Mouse (Mus musculus) embryonic facial prominence, embryonic 14.5 days (tissue): Measurements from ENCODE around the gene Gen1. TPM values are rescaled to one million over a fixed set of nuclear protein-coding genes. Genes with fewer than 3 reads are reported as not detected.
A peak's percentile ranks its signal among the peaks of the same experiment; 100 is the strongest.

ENCODE experiments used
- ATAC-seq: fragments of 200-750 bp; cut with Nextera tagmentation; 2 replicates; pipeline ENCODE4 v1.8.0; 2017; ENCODE audit warnings: low read depth, moderate number of reproducible peaks, moderate TSS enrichment
- DNase-seq: peaks from one replicate; pipeline ENCODE4 v3.0.0-alpha.2; 2015; ENCODE audit warnings: low spot score
- H3K27ac ChIP-seq: fragments of 300-500 bp; sonication (generic); replicated peaks from 2 replicates; pipeline ENCODE4 v1.5.1; 2014; ENCODE audit warnings: low read depth, mild to moderate bottlenecking, low read length, moderate library complexity
- H3K27me3 ChIP-seq: fragments of 300-500 bp; sonication (generic); replicated peaks from 2 replicates; pipeline ENCODE4 v1.6.1; 2014; ENCODE audit warnings: low read length; ENCODE audit not compliant: control insufficient read depth, insufficient read depth
- H3K36me3 ChIP-seq: fragments of 300-500 bp; sonication (generic); 2 replicates; pipeline ENCODE4 v1.6.1; 2014; ENCODE audit warnings: low read length, mixed read lengths; ENCODE audit not compliant: control insufficient read depth, insufficient read depth
- H3K4me1 ChIP-seq: fragments of 300-500 bp; sonication (generic); 2 replicates; pipeline ENCODE4 v1.6.1; 2014; ENCODE audit warnings: antibody characterized with exemption, low read length; ENCODE audit not compliant: control insufficient read depth, insufficient read depth
- H3K4me2 ChIP-seq: fragments of 300-500 bp; sonication (generic); 2 replicates; pipeline ENCODE4 v1.6.1; 2014; ENCODE audit warnings: low read depth, mild to moderate bottlenecking, low read length, moderate library complexity, mixed read lengths
- H3K4me3 ChIP-seq: fragments of 300-500 bp; sonication (generic); 2 replicates; pipeline ENCODE4 v1.5.1; 2014; ENCODE audit warnings: low read depth, mild to moderate bottlenecking, low read length
- H3K9ac ChIP-seq: fragments of 300-500 bp; sonication (generic); 2 replicates; pipeline ENCODE4 v1.6.1; 2014; ENCODE audit warnings: low read depth, mild to moderate bottlenecking, low read length, moderate library complexity, mixed read lengths
- H3K9me3 ChIP-seq: fragments of 300-500 bp; sonication (generic); 2 replicates; pipeline ENCODE4 v1.6.1; 2016; ENCODE audit warnings: low read length; ENCODE audit not compliant: control insufficient read depth
- WGBS: fragments of 180-500 bp; shearing (Covaris S2); extraction: QIAGEN DNeasy Blood & Tissue Kit; methylation state at CpG from one replicate; pipeline ENCODE4 v1.1.7; 2014; 5-methylcytosine and 5-hydroxymethylcytosine counted together
- polyA plus RNA-seq: library from polyadenylated mRNA; unstranded; fragments of >200 nt; fragmentation: Nextera tagmentation; extraction: Ambion mirVana; gene quantifications from 2 replicates; pipeline ENCODE4 v1.2.1, GENCODE M21; 2014

Gene Gen1
- 7.2 and 7.5 TPM in 2 replicates for polyA plus RNA-seq

DNA sequence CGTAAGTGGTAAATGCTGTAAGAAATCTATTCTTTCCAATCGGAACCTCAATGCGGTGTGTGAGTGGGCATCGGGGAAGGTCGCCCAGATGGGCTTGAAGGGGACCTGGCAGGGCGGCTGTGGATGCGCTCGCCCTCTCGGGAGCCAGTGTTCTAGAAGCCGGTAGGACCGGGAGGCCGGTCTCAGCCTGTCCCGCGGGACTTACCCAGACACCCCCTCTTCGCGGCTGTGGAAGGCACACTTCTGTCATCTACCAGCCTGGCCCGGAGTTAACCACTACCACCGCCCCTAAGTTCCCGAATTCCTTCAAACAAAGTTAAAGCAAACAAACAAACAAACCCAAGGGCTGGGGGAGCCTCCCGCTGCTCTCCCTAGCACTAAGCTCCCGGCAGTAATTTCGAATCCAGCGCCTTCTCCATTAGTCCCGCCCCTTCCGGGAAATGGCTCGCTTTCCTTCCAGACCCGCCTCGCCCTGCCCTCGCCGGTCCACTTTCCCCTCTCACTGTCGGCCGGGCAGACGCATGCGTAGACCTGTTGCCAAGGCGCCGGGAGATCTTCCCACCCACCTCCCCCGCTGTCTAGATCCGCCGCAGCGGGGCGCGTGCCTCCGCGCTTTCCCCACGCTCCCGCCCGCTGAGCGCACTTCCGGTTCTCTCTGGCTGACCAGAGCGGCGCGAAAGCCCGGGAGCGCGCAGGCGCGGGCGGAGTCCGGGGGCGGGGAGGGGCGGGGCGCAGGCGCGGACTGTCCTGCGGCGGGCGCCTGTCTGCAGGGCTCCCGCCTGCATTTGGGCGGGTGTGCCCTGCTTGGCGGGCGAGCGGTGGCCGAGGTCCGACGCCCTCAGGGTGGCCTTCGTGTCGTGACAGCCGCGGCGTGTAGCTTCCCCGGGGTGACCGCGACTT is at the start of gene Gen1, which contains the start of gene Smc6:
Gene Gen1 (minus strand): TSS at position 420 of the 900 bp plus-strand sequence.
Gene Smc6 (plus strand): TSS at position 505 of the 900 bp plus-strand sequence.
- Histone ChIP-seq H3K36me3 (no peaks in the 10 kb centered on the region), H3K9me3 (no peaks in the 10 kb centered on the region), H3K4me1 (peaks cover 24% of the 10 kb centered on the region), H3K27ac (peak within 1 kb of the TSS; percentile 92), H3K4me2 (peak within 1 kb of the TSS; percentile 93), H3K27me3 (no peaks in the 10 kb centered on the region), H3K9ac (peak within 1 kb of the TSS; percentile 92), H3K4me3 (peak within 1 kb of the TSS; percentile 91)
- DNase-seq (peak; percentile 98), ATAC-seq (peak; percentile 98)
- 1% methylated on average over 36 of the region's 83 CpGs for WGBS

DNA sequence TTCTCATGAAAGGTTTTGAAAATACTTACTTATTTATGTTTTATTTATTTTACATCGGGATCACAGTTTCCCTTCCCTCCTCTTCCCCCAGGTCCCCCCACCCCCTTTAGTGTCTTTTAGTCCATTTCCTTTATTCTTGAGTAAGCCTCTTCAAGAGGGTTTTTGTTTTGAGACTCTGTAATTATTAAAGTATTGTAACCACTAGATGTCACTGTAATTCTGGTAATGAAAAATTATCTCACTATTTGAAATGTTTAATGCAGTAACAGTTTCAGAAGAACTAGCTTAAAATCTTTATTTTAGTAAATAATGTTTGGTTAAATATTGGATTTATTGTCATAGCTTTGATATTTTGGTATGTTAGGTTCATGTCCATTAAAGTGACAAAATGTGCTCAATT is 48.2 kb upstream of the Gen1 start:
- H3K4me3 ChIP-seq = no peak overlapping the region
- no peaks in the 10 kb centered on the region for H3K27me3 ChIP-seq
- H3K9ac ChIP-seq = no peak overlapping the region
- no peak for ATAC-seq
- H3K36me3 ChIP-seq = peaks cover 64% of the 10 kb centered on the region
- no peak overlapping the region for H3K4me2 ChIP-seq
- no peak for DNase-seq
- WGBS = 71% methylated on average over 1 of the region's 1 CpGs
- H3K27ac ChIP-seq = no peak overlapping the region
- H3K9me3 ChIP-seq = no peaks in the 10 kb centered on the region
- no peaks in the 10 kb centered on the region for H3K4me1 ChIP-seq

DNA sequence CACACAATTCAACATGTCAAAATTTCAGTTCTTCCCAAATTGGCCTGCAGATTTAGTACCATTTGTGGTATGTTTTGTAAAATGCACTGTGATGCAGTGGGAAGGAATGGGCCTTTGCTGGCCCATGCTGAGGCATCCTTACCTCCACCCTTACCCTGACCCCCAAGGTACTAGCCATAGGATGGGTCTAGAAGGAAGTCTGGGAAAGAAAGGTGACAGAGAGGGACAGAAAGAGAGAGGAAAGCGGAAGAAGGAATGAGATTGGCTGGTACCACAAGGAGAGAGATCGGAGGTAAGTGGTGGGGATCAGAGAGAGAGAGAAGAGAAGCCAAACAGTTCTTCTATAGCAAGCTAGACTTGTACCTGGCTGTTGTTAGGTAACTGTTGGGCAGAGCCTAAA is 45.5 kb upstream of the Gen1 start:
- WGBS = 97% methylated on average over 2 of the region's 2 CpGs
- ATAC-seq (no peak), DNase-seq (no peak)
- H3K4me3 ChIP-seq = no peak overlapping the region
- H3K9me3 ChIP-seq = no peaks in the 10 kb centered on the region
- H3K36me3 ChIP-seq = peaks cover 68% of the 10 kb centered on the region
- H3K27me3 ChIP-seq = no peaks in the 10 kb centered on the region
- no peak overlapping the region for H3K9ac ChIP-seq
- H3K4me2 ChIP-seq = no peak overlapping the region
- no peak overlapping the region for H3K27ac ChIP-seq
- no peaks in the 10 kb centered on the region for H3K4me1 ChIP-seq

DNA sequence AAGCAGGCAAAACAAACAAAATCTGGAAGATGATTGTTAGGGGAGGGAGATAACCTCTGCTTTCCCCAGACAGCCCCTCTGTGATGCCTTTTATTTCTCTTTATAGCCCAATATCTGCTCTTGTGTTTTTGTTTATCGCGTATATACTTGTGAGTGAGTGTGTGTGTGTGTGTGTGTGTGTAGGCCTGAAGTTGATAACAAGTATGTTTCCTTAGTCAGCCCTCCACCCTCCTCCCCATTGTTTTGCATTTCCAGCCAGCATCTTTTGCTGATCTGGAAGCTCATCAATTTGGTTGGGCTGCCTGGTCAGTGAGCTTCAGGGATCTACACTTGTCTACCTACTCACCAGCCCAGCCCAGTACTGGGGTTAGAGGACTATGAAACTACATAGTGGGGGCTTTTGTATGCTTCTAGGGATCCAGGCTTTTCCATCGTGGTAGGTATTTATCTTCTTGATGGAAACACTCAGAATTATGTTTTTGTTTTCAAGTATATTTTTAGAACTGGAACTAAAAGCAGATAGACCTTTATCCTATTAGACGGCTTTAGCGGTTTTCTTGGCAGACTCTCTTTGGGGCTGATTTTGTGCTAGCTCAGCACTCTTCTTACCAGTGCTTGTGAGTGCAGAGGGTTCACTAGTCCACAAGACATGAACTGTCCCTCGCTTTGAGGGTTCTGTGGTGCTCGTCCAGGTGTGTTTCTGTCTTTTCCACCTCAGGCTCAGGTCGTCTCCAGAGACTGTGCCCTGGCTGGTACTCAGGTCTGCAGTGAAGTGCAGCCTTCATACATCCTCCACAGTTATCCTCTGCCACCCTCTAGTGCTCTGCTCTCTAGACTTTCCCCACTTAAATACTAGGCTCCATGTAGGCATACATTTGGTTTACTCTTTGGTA is 41.4 kb upstream of the Gen1 start:
- DNase-seq (no peak), ATAC-seq (no peak)
- Histone ChIP-seq H3K4me3 (no peak overlapping the region), H3K4me1 (no peaks in the 10 kb centered on the region), H3K36me3 (peaks cover 78% of the 10 kb centered on the region), H3K4me2 (no peak overlapping the region), H3K9ac (no peak overlapping the region), H3K27ac (no peak overlapping the region), H3K9me3 (no peaks in the 10 kb centered on the region), H3K27me3 (no peaks in the 10 kb centered on the region)
- 92% methylated on average over 8 of the region's 8 CpGs for WGBS

DNA sequence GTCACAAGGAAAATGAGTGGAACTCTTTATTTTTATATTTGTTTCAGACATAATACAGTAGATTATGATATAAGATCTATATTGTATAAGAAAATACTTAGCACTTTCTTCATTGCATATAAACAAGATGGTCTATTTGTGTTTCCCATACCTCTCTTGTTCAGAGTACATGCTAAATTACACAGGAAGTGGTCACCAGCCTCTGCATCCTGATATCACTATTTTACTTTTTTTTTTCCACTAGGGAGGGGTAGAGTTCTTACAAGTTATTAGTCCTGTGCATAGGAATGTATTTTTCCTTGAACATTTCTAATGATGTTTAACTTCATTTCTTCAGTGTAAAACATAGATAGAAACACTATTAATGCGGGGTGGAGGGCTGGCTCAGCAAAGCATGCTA is 35.3 kb upstream of the Gen1 start:
- no peak overlapping the region for H3K4me2 ChIP-seq
- no peak for DNase-seq
- H3K36me3 ChIP-seq = peaks cover 77% of the 10 kb centered on the region

DNA sequence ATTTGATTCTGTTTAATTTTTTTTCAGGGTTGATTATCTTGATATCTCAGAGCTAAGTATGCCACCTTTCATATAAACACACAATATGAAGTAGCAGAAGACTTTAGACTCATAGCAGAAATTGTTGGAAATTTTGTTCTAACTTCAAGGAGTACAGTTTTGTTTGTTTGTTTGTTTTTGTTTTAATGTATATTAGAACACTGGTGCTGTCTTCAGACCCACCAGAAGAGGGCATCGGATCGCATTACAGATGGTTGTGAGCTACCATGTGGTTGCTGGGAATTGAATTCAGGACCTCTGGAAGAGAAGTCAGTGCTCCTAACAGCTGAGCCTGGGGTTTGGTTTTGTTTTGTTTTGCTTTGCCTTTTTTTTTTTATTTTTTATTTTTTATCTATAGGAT is 20.8 kb upstream of the Gen1 start:
- no peaks in the 10 kb centered on the region for H3K9me3 ChIP-seq
- H3K27ac ChIP-seq = no peak overlapping the region
- WGBS = 90% methylated on average over 2 of the region's 2 CpGs
- peaks cover 82% of the 10 kb centered on the region for H3K36me3 ChIP-seq
- no peak for DNase-seq
- H3K27me3 ChIP-seq = no peaks in the 10 kb centered on the region
- ATAC-seq = no peak
- H3K4me2 ChIP-seq = no peak overlapping the region
- no peaks in the 10 kb centered on the region for H3K4me1 ChIP-seq
- no peak overlapping the region for H3K9ac ChIP-seq
- H3K4me3 ChIP-seq = no peak overlapping the region

More for the DNA sequence above, 35.3 kb upstream of the Gen1 start:
- H3K4me3 ChIP-seq = no peak overlapping the region
- no peak for ATAC-seq
- no peak overlapping the region for H3K9ac ChIP-seq
- H3K4me1 ChIP-seq = no peaks in the 10 kb centered on the region
- H3K9me3 ChIP-seq = no peaks in the 10 kb centered on the region
- H3K27ac ChIP-seq = no peak overlapping the region
- H3K27me3 ChIP-seq = no peaks in the 10 kb centered on the region
- WGBS = 92% methylated on average over 1 of the region's 1 CpGs

DNA sequence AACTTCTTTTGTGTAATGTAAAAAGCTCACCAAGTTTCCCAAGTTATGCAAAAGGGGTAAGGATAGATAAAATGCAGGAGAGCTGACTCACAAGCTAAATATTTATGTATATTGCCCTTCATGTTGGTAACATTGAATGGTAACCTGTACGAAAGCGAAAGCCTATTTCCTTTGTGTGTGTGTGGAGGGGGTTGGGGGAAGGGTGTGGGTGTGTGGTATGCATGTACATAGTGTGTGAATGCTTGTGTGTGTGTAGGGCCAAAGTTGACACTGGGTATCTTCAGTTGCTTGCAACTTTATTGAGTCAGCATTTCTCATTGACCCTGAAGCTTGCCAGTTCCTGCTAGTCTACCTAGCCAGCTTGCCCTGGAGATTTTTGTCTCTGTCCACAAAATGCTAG is 16.0 kb upstream of the Gen1 start:
- H3K27ac ChIP-seq = no peak overlapping the region
- H3K4me2 ChIP-seq = no peak overlapping the region
- H3K4me3 ChIP-seq = no peak overlapping the region
- ATAC-seq (no peak), DNase-seq (no peak)
- H3K4me1 ChIP-seq = no peaks in the 10 kb centered on the region
- WGBS = 87% methylated on average over 2 of the region's 2 CpGs
- H3K27me3 ChIP-seq = no peaks in the 10 kb centered on the region
- H3K36me3 ChIP-seq = peaks cover 79% of the 10 kb centered on the region
- H3K9me3 ChIP-seq = no peaks in the 10 kb centered on the region
- no peak overlapping the region for H3K9ac ChIP-seq

DNA sequence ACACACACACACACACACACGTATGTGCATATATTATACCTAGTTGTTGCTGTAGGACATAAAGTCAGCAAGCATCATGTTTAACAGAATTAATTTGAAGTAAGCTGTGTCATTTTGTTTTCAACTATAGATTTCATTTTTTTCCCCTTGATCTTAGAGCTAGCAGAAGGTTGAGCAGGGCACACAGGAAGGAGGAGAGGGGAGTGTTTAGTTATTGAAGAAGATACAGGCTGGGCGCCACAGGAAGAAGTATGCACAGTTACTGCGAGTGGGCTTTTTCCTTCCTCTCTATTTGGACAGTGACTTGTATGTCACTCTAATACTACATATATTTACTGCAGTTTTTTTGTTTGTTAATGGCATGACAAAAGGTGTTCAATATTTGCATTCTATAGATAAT is 14.3 kb upstream of the Gen1 start:
- Histone ChIP-seq H3K27me3 (no peaks in the 10 kb centered on the region), H3K36me3 (peaks cover 73% of the 10 kb centered on the region), H3K27ac (no peak overlapping the region), H3K4me1 (no peaks in the 10 kb centered on the region), H3K4me3 (no peak overlapping the region), H3K9me3 (no peaks in the 10 kb centered on the region), H3K9ac (no peak overlapping the region), H3K4me2 (no peak overlapping the region)
- ATAC-seq (no peak), DNase-seq (no peak)
- 95% methylated on average over 3 of the region's 3 CpGs for WGBS
